Mouse (Mus musculus): ENCODE results near the gene Bcl11a. TPM values are rescaled to one million over a fixed set of nuclear protein-coding genes. Genes with fewer than 3 reads are reported as not detected.
A peak's percentile ranks its signal among the peaks of the same experiment; 100 is the strongest.

The Bcl11a gene
- total and polyA plus RNA-seq, 3 experiments = 37.0 to 112 (median 83.8) TPM

- peaks cover 41 to 46% of the 10 kb centered on the region in 2 experiments for H3K4me1 ChIP-seq (ENCODE audit: control insufficient read depth in 1 of 2, insufficient read depth in 2 of 2, low read length in 2 of 2)
- no peaks in the 10 kb centered on the region for H3K9me3 ChIP-seq (replicated peaks; ENCODE audit: insufficient read depth, low read length)
- no peak overlapping the region for H3K27ac ChIP-seq (ENCODE audit: control insufficient read depth, low read depth, low read length)
- no peaks in the 10 kb centered on the region for H3K27me3 ChIP-seq (ENCODE audit: control insufficient read depth in 1 of 2, insufficient read depth in 2 of 2, low read length in 2 of 2)
- H3K79me2 ChIP-seq (ENCODE audit: control insufficient read depth, insufficient read depth, low read length, poor library complexity) = peaks cover 79% of the 10 kb centered on the region
- TF ChIP-seq CHD1 (IDR thresholded peaks at IDR 0.05; ENCODE audit: low read depth, low read length) (0 out of 2 replicates have a peak, but pooled peaks have one; percentile 33), ZKSCAN1 (IDR thresholded peaks at IDR 0.05; ENCODE audit: low read depth, low read length) (peak; percentile 96), RCOR1 (IDR thresholded peaks at IDR 0.05; ENCODE audit: low read depth, low read length) (peak; percentile 26; the same call in 1 of the 2 replicates), MXI1 (IDR thresholded peaks at IDR 0.05; ENCODE audit: low read depth, low read length) (0 out of 2 replicates have a peak, but pooled peaks have one; percentile 68), MAFK (IDR thresholded peaks at IDR 0.05; ENCODE audit: borderline replicate concordance, low read depth, low read length) (no peak), MAX (IDR thresholded peaks at IDR 0.05; ENCODE audit: low read length) (peak; percentile 67)
- DNase-seq (ENCODE audit: low read depth, low spot score) = peak; percentile 62
- H3K36me3 ChIP-seq (ENCODE audit: control insufficient read depth in 1 of 2, insufficient read depth in 2 of 2, low read length in 2 of 2) = peaks cover 55 to 68% of the 10 kb centered on the region in 2 experiments
- H3K9ac ChIP-seq (ENCODE audit: control insufficient read depth, low read depth, low read length, poor library complexity, severe bottlenecking) = no peak overlapping the region
- no peak overlapping the region for H3K4me3 ChIP-seq (ENCODE audit: control insufficient read depth in 1 of 2, insufficient read depth in 1 of 2, low read depth in 2 of 2, low read length in 2 of 2)
These were observed 25.4 kb downstream of the Bcl11a start for GRCm38 (mm10) chr11:24103128-24103742.

GRCm38 (mm10) chr11:24107414-24107813 lies 29.6 kb downstream of the Bcl11a start:
- TF ChIP-seq POLR2AphosphoS2 (IDR thresholded peaks at IDR 0.05; ENCODE audit: low read length) (peak; percentile 48; the same call in 1 of the 2 replicates), TBP (IDR thresholded peaks at IDR 0.05; ENCODE audit: low read depth, low read length) (no peak)
- Histone ChIP-seq H3K4me1 (ENCODE audit: control insufficient read depth in 1 of 2, insufficient read depth in 2 of 2, low read length in 2 of 2) (peaks cover 6 to 21% of the 10 kb centered on the region in 2 experiments; a peak in 3 of 4 replicates), H3K27ac (ENCODE audit: control insufficient read depth, low read depth, low read length) (no peak overlapping the region), H3K79me2 (ENCODE audit: control insufficient read depth, insufficient read depth, low read length, poor library complexity) (peaks cover 78% of the 10 kb centered on the region), H3K36me3 (ENCODE audit: control insufficient read depth in 1 of 2, insufficient read depth in 2 of 2, low read length in 2 of 2) (peaks cover 43 to 67% of the 10 kb centered on the region in 2 experiments), H3K4me3 (ENCODE audit: control insufficient read depth in 1 of 2, insufficient read depth in 1 of 2, low read depth in 2 of 2, low read length in 2 of 2) (no peak overlapping the region), H3K9me3 (replicated peaks; ENCODE audit: insufficient read depth, low read length) (no peaks in the 10 kb centered on the region), H3K27me3 (ENCODE audit: control insufficient read depth in 1 of 2, insufficient read depth in 2 of 2, low read length in 2 of 2) (no peaks in the 10 kb centered on the region), H3K9ac (ENCODE audit: control insufficient read depth, low read depth, low read length, poor library complexity, severe bottlenecking) (no peak overlapping the region)
- no peak for DNase-seq (ENCODE audit: low read depth, low spot score)

- DNase-seq (ENCODE audit: low read depth, low spot score) = no peak
- Histone ChIP-seq H3K4me1 (ENCODE audit: control insufficient read depth in 1 of 2, insufficient read depth in 2 of 2, low read length in 2 of 2) (peaks cover 0 to 14% of the 10 kb centered on the region in 2 experiments; a peak in 3 of 4 replicates), H3K9ac (ENCODE audit: control insufficient read depth, low read depth, low read length, poor library complexity, severe bottlenecking) (no peak overlapping the region), H3K79me2 (ENCODE audit: control insufficient read depth, insufficient read depth, low read length, poor library complexity) (peaks cover 77% of the 10 kb centered on the region), H3K4me3 (ENCODE audit: control insufficient read depth in 1 of 2, insufficient read depth in 1 of 2, low read depth in 2 of 2, low read length in 2 of 2) (no peak overlapping the region), H3K27me3 (ENCODE audit: control insufficient read depth in 1 of 2, insufficient read depth in 2 of 2, low read length in 2 of 2) (no peaks in the 10 kb centered on the region), H3K36me3 (ENCODE audit: control insufficient read depth in 1 of 2, insufficient read depth in 2 of 2, low read length in 2 of 2) (peaks cover 37 to 68% of the 10 kb centered on the region in 2 experiments), H3K9me3 (replicated peaks; ENCODE audit: insufficient read depth, low read length) (no peaks in the 10 kb centered on the region), H3K27ac (ENCODE audit: control insufficient read depth, low read depth, low read length) (no peak overlapping the region)
- TF ChIP-seq TAL1 (IDR thresholded peaks at IDR 0.05; ENCODE audit: low read length) (no peak), GABPA (IDR thresholded peaks at IDR 0.05; ENCODE audit: low read depth, low read length) (no peak), CHD1 (IDR thresholded peaks at IDR 0.05; ENCODE audit: low read depth, low read length) (no peak), POLR2AphosphoS2 (IDR thresholded peaks at IDR 0.05; ENCODE audit: low read length) (no peak), EP300 (IDR thresholded peaks at IDR 0.05; ENCODE audit: low read depth in 1 of 2, low read length in 2 of 2) (no peak), MYC (IDR thresholded peaks at IDR 0.05; ENCODE audit: low read depth, low read length) (no peak), CTCF (IDR thresholded peaks at IDR 0.05 in 2 of 3, conservative IDR thresholded peaks at IDR 0.05 in 1 of 3; ENCODE audit: control insufficient read depth in 1 of 3, insufficient read depth in 1 of 3, low read depth in 2 of 3, low read length in 3 of 3, poor library complexity in 1 of 3, severe bottlenecking in 1 of 3) (no peak), HCFC1 (IDR thresholded peaks at IDR 0.05; ENCODE audit: low read depth, low read length) (no peak), MAZ (IDR thresholded peaks at IDR 0.05; ENCODE audit: low read depth, low read length) (no peak), GATA1 (IDR thresholded peaks at IDR 0.05; ENCODE audit: low read depth, low read length) (no peak)
These were observed 31.1 kb downstream of the Bcl11a start for GRCm38 (mm10) chr11:24108974-24109373.

Data from MEL (cell line).